In genomic region chr2:29368730-29369129, GRCm38 (mm10) we compare ENCODE assay signal across 17 mouse cellular contexts. TPM values are rescaled to one million over a fixed set of nuclear protein-coding genes. Genes with fewer than 3 reads are reported as not detected.
DNase-seq lines count a peak whose midpoint lies in the region; ATAC-seq and TF ChIP-seq lines count a peak whose summit lies in the region.
"Had no signal": no experiment of that assay in that cellular context is flagged by ENCODE, and none has a peak within 500 bp of the region (broad histone marks: within the 10 kb centered on the region; RNA-seq: fewer than 3 reads in every experiment).

No protein-coding gene starts in this region.

- DNase-seq in embryo, embryonic 10 days (ENCODE audit: low spot score) = peak; percentile 18
- no peak for DNase-seq in embryo, embryonic 9.5 days (ENCODE audit: extremely low spot score)
- no peak for DNase-seq in kidney, adult 18-20 months
- DNase-seq in ES-E14 (ENCODE audit: low read depth, low spot score) = peak; percentile 15
- DNase-seq in lung, postnatal 14 days = peak; percentile 21
- DNase-seq in left cerebral cortex, adult 9 months (ENCODE audit: low spot score in 2 of 2) = no peak
- DNase-seq in frontal cortex, postnatal 36 days (ENCODE audit: low spot score in 2 of 2) = no peak
- DNase-seq: adrenal gland, adult 8-10 months; cerebellum, adult 11-12 months; cerebellum, postnatal 25 days; heart, adult 18-20 months; kidney, adult 9 months had no signal

- no peak overlapping the region for H3K4me3 ChIP-seq in kidney, embryonic 16.5 days (ENCODE audit: low read length)
- H3K4me3 ChIP-seq in ES-E14 (ENCODE audit: insufficient read depth in 1 of 2, low read depth in 1 of 2, low read length in 2 of 2, poor library complexity in 1 of 2, severe bottlenecking in 1 of 2) = no peak overlapping the region
- H3K4me3 ChIP-seq: embryonic facial prominence, embryonic 12.5 days; limb, embryonic 13.5 days had no signal

- no peaks in the 10 kb centered on the region for H3K36me3 ChIP-seq in kidney, embryonic 16.5 days (ENCODE audit: insufficient read depth, low read length)
- H3K36me3 ChIP-seq in ES-E14 (ENCODE audit: control insufficient read depth, insufficient read depth, low read length, poor library complexity, severe bottlenecking) = no peaks in the 10 kb centered on the region
- H3K36me3 ChIP-seq: embryonic facial prominence, embryonic 12.5 days had no signal

- no peaks in the 10 kb centered on the region for H3K9me3 ChIP-seq in kidney, embryonic 16.5 days (ENCODE audit: low read length)
- no peaks in the 10 kb centered on the region for H3K9me3 ChIP-seq in ES-E14 (ENCODE audit: control insufficient read depth, insufficient read depth, low read depth, low read length)
- H3K9me3 ChIP-seq: embryonic facial prominence, embryonic 12.5 days; limb, embryonic 13.5 days had no signal

- WGBS in kidney, embryonic 16.5 days = 23% methylated on average over 5 of the region's 5 CpGs

- peaks cover 6% of the 10 kb centered on the region; the same call in 1 of the 2 replicates for H3K4me1 ChIP-seq in kidney, embryonic 16.5 days (ENCODE audit: insufficient read depth, low read length)
- H3K4me1 ChIP-seq in ES-E14 (ENCODE audit: control insufficient read depth in 2 of 2, insufficient read depth in 2 of 2, low read length in 2 of 2, poor library complexity in 1 of 2) = peaks cover 2 to 3% of the 10 kb centered on the region in 2 experiments; a peak in 2 of 4 replicates
- H3K4me1 ChIP-seq: embryonic facial prominence, embryonic 12.5 days; limb, embryonic 13.5 days had no signal

- in situ Hi-C loops in ES-E14 (cut with MboI; ENCODE audit: low sequenced_read_pairs in 2 of 2, unreplicated experiment in 2 of 2) = no loop called here

- H3K27ac ChIP-seq in kidney, embryonic 16.5 days (ENCODE audit: low read length) = peak overlapping the region; percentile 30; the same call in 1 of the 2 replicates
- H3K27ac ChIP-seq in ES-E14 (ENCODE audit: insufficient read depth, low read depth, low read length, poor library complexity, severe bottlenecking) = no peak overlapping the region
- H3K27ac ChIP-seq: embryonic facial prominence, embryonic 12.5 days; limb, embryonic 13.5 days; liver, embryonic 14.5 days had no signal

- H3K4me2 ChIP-seq in kidney, embryonic 16.5 days (replicated peaks; ENCODE audit: low read depth, low read length) = no peak overlapping the region
- H3K4me2 ChIP-seq: embryonic facial prominence, embryonic 12.5 days; limb, embryonic 13.5 days had no signal

- peak; percentile 61; the same call in 1 of the 2 replicates for ATAC-seq in kidney, embryonic 16.5 days (ENCODE audit: low FRiP score, low TSS enrichment)
- ATAC-seq: CD4-positive, CD25-positive, alpha-beta regulatory T cell, adult 4 months had no signal

- H3K9ac ChIP-seq in kidney, embryonic 16.5 days (replicated peaks; ENCODE audit: low read length) = no peak overlapping the region
- H3K9ac ChIP-seq in ES-E14 (ENCODE audit: insufficient read depth, low read depth, low read length, poor library complexity, severe bottlenecking) = no peak overlapping the region
- H3K9ac ChIP-seq: embryonic facial prominence, embryonic 12.5 days; limb, embryonic 13.5 days; liver, embryonic 14.5 days had no signal

- H3K27me3 ChIP-seq in kidney, embryonic 16.5 days (ENCODE audit: insufficient read depth, low read length) = no peaks in the 10 kb centered on the region
- H3K27me3 ChIP-seq: embryonic facial prominence, embryonic 12.5 days; limb, embryonic 13.5 days had no signal

TF ChIP-seq in ES-E14, 5 proteins besides CTCF, POLR2A, EP300 and RAD21:
- TF ChIP-seq CHD2 (IDR thresholded peaks at IDR 0.05; ENCODE audit: low read depth, low read length) (no peak), ZNF384 (IDR thresholded peaks at IDR 0.05; ENCODE audit: low read depth, low read length) (no peak), MAFK (IDR thresholded peaks at IDR 0.05; ENCODE audit: insufficient read depth, low read depth, low read length) (no peak), ZC3H11A (IDR thresholded peaks at IDR 0.05; ENCODE audit: borderline replicate concordance, low read depth, low read length) (no peak), HCFC1 (IDR thresholded peaks at IDR 0.05; ENCODE audit: borderline replicate concordance, insufficient read depth, low read length) (no peak)

RNA-seq across cellular contexts. Expression of gene Med27, which starts 22.1 kb away (rescaled TPM):
- 53.0 and 56.9 TPM in 2 replicates for polyA plus RNA-seq in kidney, embryonic 16.5 days (2015; fragmentation: Nextera tagmentation; extraction: Ambion mirVana)
- 21.5 and 25.6 TPM in 2 replicates for total RNA-seq in ES-E14 (2012; rRNA removed)

Comparison
In these comparisons a context has a peak if more than half of its experiments do, and no peak if none do; other contexts are left out.
1. DNase-seq: peak in embryo, embryonic 10 days (single experiment), ES-E14 (single experiment) and lung, postnatal 14 days (single experiment); none in embryo, embryonic 9.5 days (single experiment), kidney, adult 18-20 months (single experiment), left cerebral cortex, adult 9 months (0 of 2) and frontal cortex, postnatal 36 days (0 of 2).